Mouse (Mus musculus): ENCODE data around the gene Gm15517.

- TF ChIP-seq CTCF (IDR thresholded peaks at IDR 0.05; ENCODE audit: low read depth) (no peak), EP300 (IDR thresholded peaks at IDR 0.05; ENCODE audit: low read depth) (no peak)
Observed at GRCm38 (mm10) chr7:44310878-44311712, 49.8 kb downstream of the Gm15517 start.
